Mouse (Mus musculus): ENCODE measurements around the gene Sema4a. TPM values are rescaled to one million over a fixed set of nuclear protein-coding genes. Genes with fewer than 3 reads are reported as not detected.
A peak's percentile ranks its signal among the peaks of the same experiment; 100 is the strongest.

Sema4a gene
- total RNA-seq, 2 experiments from 2014 or later, result 33.3 to 42.8 TPM

GRCm38 (mm10) chr3:88487396-88487795 lies 26.4 kb upstream of the Sema4a start:
- no peak for DNase-seq (ENCODE audit: extremely low spot score in 1 of 2, low spot score in 1 of 2)

GRCm38 (mm10) chr3:88486887-88487286 lies 25.9 kb upstream of the Sema4a start:
- no peak for DNase-seq (ENCODE audit: extremely low spot score in 1 of 2, low spot score in 1 of 2)

- no peak for DNase-seq (ENCODE audit: extremely low spot score in 1 of 2, low spot score in 1 of 2)
These were observed 25.1 kb upstream of the Sema4a start for GRCm38 (mm10) chr3:88486043-88486442.

GRCm38 (mm10) chr3:88484597-88485316 lies 23.8 kb upstream of the Sema4a start:
- DNase-seq (ENCODE audit: extremely low spot score in 1 of 2, low spot score in 1 of 2), result no peak

GRCm38 (mm10) chr3:88483621-88484020 lies 22.6 kb upstream of the Sema4a start:
- DNase-seq (ENCODE audit: extremely low spot score in 1 of 2, low spot score in 1 of 2), result peak; percentile 70 to 85

GRCm38 (mm10) chr3:88483141-88483540 lies 22.2 kb upstream of the Sema4a start:
- no peak for DNase-seq (ENCODE audit: extremely low spot score in 1 of 2, low spot score in 1 of 2)

GRCm38 (mm10) chr3:88482336-88482735 lies 21.4 kb upstream of the Sema4a start:
- no peak for DNase-seq (ENCODE audit: extremely low spot score in 1 of 2, low spot score in 1 of 2)

- DNase-seq (ENCODE audit: extremely low spot score in 1 of 2, low spot score in 1 of 2), result no peak
These were observed 20.5 kb upstream of the Sema4a start for GRCm38 (mm10) chr3:88481372-88482040.

- DNase-seq (ENCODE audit: extremely low spot score in 1 of 2, low spot score in 1 of 2), result no peak
These were observed 19.7 kb upstream of the Sema4a start for GRCm38 (mm10) chr3:88480679-88481078.

- no peak for DNase-seq (ENCODE audit: extremely low spot score in 1 of 2, low spot score in 1 of 2)
These were observed 18.8 kb upstream of the Sema4a start for GRCm38 (mm10) chr3:88479828-88480227.

GRCm38 (mm10) chr3:88479163-88479562 lies 18.2 kb upstream of the Sema4a start:
- DNase-seq (ENCODE audit: extremely low spot score in 1 of 2, low spot score in 1 of 2), result no peak

- DNase-seq (ENCODE audit: extremely low spot score in 1 of 2, low spot score in 1 of 2), result peak; percentile 80 to 92
These were observed 16.8 kb upstream of the Sema4a start for GRCm38 (mm10) chr3:88477735-88478134.

GRCm38 (mm10) chr3:88476403-88476802 lies 15.4 kb upstream of the Sema4a start:
- no peak for DNase-seq (ENCODE audit: extremely low spot score in 1 of 2, low spot score in 1 of 2)

GRCm38 (mm10) chr3:88473571-88473970 lies 12.6 kb upstream of the Sema4a start:
- DNase-seq (ENCODE audit: extremely low spot score in 1 of 2, low spot score in 1 of 2), result no peak

GRCm38 (mm10) chr3:88473020-88473419 lies 12.0 kb upstream of the Sema4a start:
- DNase-seq (ENCODE audit: extremely low spot score in 1 of 2, low spot score in 1 of 2), result no peak

- DNase-seq (ENCODE audit: extremely low spot score in 1 of 2, low spot score in 1 of 2), result no peak
These were observed 10.0 kb upstream of the Sema4a start for GRCm38 (mm10) chr3:88470943-88471479.

- no peak for DNase-seq (ENCODE audit: extremely low spot score in 1 of 2, low spot score in 1 of 2)
These were observed 8.5 kb upstream of the Sema4a start for GRCm38 (mm10) chr3:88469466-88469865.

- DNase-seq (ENCODE audit: extremely low spot score in 1 of 2, low spot score in 1 of 2), result peak; percentile 86 to 99
These were observed 6.3 kb upstream of the Sema4a start for GRCm38 (mm10) chr3:88467116-88467824.

- DNase-seq (ENCODE audit: extremely low spot score in 1 of 2, low spot score in 1 of 2), result no peak
These were observed 4.1 kb upstream of the Sema4a start for GRCm38 (mm10) chr3:88465127-88465526.

- DNase-seq (ENCODE audit: extremely low spot score in 1 of 2, low spot score in 1 of 2), result no peak
These were observed 3.4 kb upstream of the Sema4a start for GRCm38 (mm10) chr3:88464425-88464824.

GRCm38 (mm10) chr3:88460029-88460428 lies 953 bp downstream of the Sema4a start:
- DNase-seq (ENCODE audit: extremely low spot score in 1 of 2, low spot score in 1 of 2), result no peak

Measured in layer of hippocampus, postnatal 25 days (tissue).